Mouse (Mus musculus): Measurements from ENCODE around the gene Igfbpl1. TPM values are rescaled to one million over a fixed set of nuclear protein-coding genes. Genes with fewer than 3 reads are reported as not detected.
A peak's percentile ranks its signal among the peaks of the same experiment; 100 is the strongest.

Igfbpl1 gene
- polyA plus RNA-seq, 1 experiment from 2014 or later, result 67.0 TPM

DNA sequence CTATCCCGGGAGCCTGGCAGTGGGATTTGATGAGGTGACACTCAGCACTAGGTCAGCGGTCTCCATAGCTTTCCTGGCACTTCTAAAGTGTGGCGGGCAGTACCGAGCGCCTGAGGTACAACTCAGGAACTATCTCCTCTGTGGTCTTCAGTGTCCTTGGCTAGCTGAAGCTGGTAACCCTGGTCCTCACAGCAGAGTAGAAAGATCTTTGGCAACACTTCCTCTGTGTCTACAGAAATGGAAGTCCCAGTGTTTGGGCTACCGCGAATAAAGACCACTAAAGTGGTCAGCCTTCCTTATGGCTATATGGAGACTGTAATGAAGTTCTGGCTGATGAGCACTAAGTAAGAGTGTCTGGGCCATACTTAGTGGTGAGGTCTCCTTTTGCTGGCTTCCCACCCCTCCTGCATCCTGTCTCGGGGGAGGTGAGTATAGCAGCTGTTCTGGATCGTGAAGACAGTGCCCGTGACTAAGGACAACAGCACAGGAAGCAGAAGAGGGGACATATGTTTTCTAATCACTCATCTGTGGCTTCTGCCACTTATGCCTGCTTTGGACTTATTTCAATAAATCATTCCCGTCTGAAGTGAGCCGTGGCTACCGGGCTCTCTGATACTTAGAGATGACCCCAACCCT lies 38.2 kb downstream of the Igfbpl1 start:
- no peak overlapping the region for H3K4me2 ChIP-seq
- 70% methylated on average over 13 of the region's 13 CpGs for WGBS
- peaks cover 23% of the 10 kb centered on the region for H3K4me1 ChIP-seq (replicated peaks)
- H3K9me3 ChIP-seq, result no peaks in the 10 kb centered on the region
- 0 out of 2 replicates have a peak, but pooled peaks cover 6% of the 10 kb centered on the region for H3K27me3 ChIP-seq
- H3K27ac ChIP-seq, result peak overlapping the region; percentile 18; the same call in 1 of the 2 replicates
- no peak overlapping the region for H3K4me3 ChIP-seq
- H3K36me3 ChIP-seq, result no peaks in the 10 kb centered on the region
- H3K9ac ChIP-seq, result no peak overlapping the region
- ATAC-seq (ENCODE audit: low FRiP score), result 0 out of 2 replicates have a peak, but pooled peaks have one; percentile 5

DNA sequence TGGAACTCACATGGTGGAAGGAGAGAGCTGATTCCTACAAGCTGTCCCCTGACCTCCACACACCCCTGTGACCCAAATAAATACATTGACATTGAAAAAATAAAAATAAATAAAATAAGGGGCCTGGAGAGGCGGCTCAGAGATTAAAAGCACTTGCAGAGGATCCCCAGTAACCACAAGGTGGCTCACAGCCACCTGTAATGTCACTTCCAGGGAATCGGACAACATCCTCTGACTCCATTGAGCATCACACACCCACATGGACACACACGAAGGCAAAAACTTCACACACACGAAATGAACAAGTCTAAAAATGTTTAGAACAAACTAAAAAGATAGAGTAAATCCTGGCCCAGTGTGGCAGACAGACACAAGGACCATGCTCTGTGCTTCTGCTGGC lies 40.0 kb downstream of the Igfbpl1 start:
- ATAC-seq (ENCODE audit: low FRiP score), result no peak
- H3K4me1 ChIP-seq (replicated peaks), result peaks cover 23% of the 10 kb centered on the region
- no peaks in the 10 kb centered on the region for H3K9me3 ChIP-seq
- H3K4me2 ChIP-seq, result no peak overlapping the region
- no peak overlapping the region for H3K4me3 ChIP-seq
- 61% methylated on average over 4 of the region's 4 CpGs for WGBS
- H3K36me3 ChIP-seq, result no peaks in the 10 kb centered on the region
- no peak overlapping the region for H3K27ac ChIP-seq
- 0 out of 2 replicates have a peak, but pooled peaks cover 6% of the 10 kb centered on the region for H3K27me3 ChIP-seq
- no peak overlapping the region for H3K9ac ChIP-seq

DNA sequence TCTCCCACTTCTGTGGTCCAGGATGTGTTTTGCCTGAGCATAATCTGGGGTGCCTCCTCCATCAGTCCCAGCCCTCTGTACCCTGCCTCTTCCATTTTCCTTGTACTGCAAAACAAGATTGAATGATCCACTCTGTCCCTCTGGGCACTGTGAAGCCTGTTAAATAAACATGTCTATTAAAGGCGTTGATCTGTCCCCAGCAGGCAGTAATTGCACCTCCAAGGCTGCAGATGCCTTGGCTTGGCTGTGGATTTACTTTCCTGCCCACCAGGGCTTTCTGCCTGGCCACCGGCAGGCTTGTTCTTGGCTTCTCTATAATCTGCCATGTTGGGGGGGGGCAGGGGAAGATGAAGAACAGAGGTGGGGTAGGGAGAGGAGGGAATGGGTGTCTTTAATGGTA lies 40.8 kb downstream of the Igfbpl1 start:
- no peaks in the 10 kb centered on the region for H3K36me3 ChIP-seq
- 0 out of 2 replicates have a peak, but pooled peaks cover 6% of the 10 kb centered on the region for H3K27me3 ChIP-seq
- H3K4me1 ChIP-seq (replicated peaks), result peaks cover 23% of the 10 kb centered on the region
- WGBS, result 17% methylated on average over 2 of the region's 2 CpGs
- no peak overlapping the region for H3K4me3 ChIP-seq
- H3K9me3 ChIP-seq, result no peaks in the 10 kb centered on the region
- H3K27ac ChIP-seq, result no peak overlapping the region
- no peak overlapping the region for H3K9ac ChIP-seq
- H3K4me2 ChIP-seq, result no peak overlapping the region
- ATAC-seq (ENCODE audit: low FRiP score), result no peak

DNA sequence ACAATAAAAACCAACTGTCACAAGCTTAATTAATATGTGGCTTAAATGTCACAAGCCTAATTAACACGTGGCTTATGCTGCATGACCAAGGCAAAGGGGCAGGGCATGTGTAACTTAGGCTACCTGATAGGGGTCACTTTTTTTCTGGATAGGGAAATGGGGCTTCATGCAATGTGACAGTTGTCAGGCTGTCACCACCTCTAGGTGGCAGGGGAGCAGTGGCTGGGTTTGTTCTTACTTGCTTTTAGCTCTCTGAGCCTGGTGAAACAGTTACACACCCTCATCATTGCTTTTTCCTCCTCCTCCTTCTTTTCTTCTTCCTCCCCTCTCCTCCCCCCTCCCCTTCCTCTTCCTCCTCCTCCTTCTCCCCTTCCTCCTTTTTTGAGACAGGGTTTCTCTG lies 43.1 kb downstream of the Igfbpl1 start:
- Histone ChIP-seq H3K27ac (no peak overlapping the region), H3K9me3 (no peaks in the 10 kb centered on the region), H3K36me3 (no peaks in the 10 kb centered on the region), H3K27me3 (0 out of 2 replicates have a peak, but pooled peaks cover 8% of the 10 kb centered on the region), H3K4me1 (replicated peaks) (peaks cover 9% of the 10 kb centered on the region), H3K4me3 (no peak overlapping the region), H3K4me2 (no peak overlapping the region), H3K9ac (no peak overlapping the region)
- 55% methylated on average over 1 of the region's 1 CpGs for WGBS
- ATAC-seq (ENCODE audit: low FRiP score), result no peak

DNA sequence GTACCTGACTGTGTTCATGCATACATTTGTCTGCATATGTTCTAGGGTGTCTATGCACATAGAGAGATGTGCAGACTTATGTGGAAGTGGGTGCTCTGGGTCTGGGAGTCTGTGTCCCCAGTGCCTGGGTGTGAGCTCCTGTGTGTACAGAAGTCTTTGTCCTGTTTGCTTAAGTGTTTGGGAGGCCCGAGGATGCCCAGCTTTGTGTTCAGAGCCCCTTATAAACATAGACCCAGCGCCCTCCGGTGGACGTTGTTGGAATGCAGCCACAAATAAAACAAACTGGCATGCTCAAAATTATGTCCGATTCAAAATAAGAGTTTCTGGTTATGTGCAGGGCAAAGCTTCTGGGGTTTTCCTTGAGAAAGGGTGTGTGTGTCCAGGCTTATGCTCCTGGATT lies 55.1 kb downstream of the Igfbpl1 start:
- no peaks in the 10 kb centered on the region for H3K9me3 ChIP-seq
- H3K4me3 ChIP-seq, result no peak overlapping the region
- H3K4me1 ChIP-seq (replicated peaks), result peaks cover 52% of the 10 kb centered on the region
- H3K9ac ChIP-seq, result peak overlapping the region; percentile 36; the same call in 1 of the 2 replicates
- ATAC-seq (ENCODE audit: low FRiP score), result peak; percentile 69
- H3K27me3 ChIP-seq, result peaks cover 20% of the 10 kb centered on the region
- peak overlapping the region; percentile 71; the same call in 1 of the 2 replicates for H3K27ac ChIP-seq
- H3K36me3 ChIP-seq, result no peaks in the 10 kb centered on the region
- 7% methylated on average over 5 of the region's 5 CpGs for WGBS
- no peak overlapping the region for H3K4me2 ChIP-seq

DNA sequence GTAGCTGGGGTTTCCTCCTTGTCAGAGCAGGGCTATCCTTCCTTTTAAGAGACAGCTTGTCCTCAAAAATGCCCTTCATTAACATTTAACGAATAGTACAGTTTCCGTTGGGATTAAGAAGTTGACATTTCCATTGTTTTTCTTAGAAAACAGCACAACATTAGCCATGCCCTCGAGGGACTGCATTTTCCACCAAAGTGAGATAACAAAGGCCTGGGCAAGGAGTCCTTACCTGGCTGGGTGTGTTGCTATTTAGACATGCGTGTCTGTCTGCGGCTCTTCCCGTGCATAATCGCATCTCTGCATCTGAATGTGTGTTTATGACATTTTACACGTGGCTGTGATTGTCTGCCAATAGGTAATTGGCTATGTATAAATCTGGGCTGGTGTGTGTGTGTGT lies 55.5 kb downstream of the Igfbpl1 start:
- H3K4me2 ChIP-seq, result no peak overlapping the region
- 0 out of 2 replicates have a peak overlapping the region, but pooled peaks have one; percentile 36 for H3K9ac ChIP-seq
- H3K27ac ChIP-seq, result peak overlapping the region; percentile 71

DNA sequence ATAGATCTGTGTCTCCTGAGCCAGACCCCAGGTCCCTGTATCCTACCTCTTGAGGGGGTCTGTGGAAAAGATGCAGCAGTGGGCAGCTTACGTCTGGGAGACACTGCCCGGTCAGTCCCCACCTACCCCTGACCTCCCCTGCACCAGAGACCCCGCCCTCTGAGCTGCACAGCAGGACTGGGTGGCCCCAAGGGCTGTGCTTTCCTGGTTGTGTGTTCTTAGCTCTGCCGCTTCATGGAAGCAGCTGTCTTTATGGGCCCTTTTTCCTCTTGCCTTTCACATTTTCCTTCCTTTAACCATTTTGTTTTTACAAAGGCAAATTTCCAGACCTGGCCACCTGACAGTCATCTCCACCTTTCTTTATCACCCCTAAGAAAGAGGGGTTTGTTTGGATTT lies 56.1 kb downstream of the Igfbpl1 start:
- no peak overlapping the region for H3K4me3 ChIP-seq
- H3K9me3 ChIP-seq, result no peaks in the 10 kb centered on the region
- H3K4me1 ChIP-seq (replicated peaks), result peaks cover 62% of the 10 kb centered on the region
- peak overlapping the region; percentile 57 for H3K9ac ChIP-seq
- no peak for ATAC-seq (ENCODE audit: low FRiP score)
- peaks cover 20% of the 10 kb centered on the region for H3K27me3 ChIP-seq
- no peaks in the 10 kb centered on the region for H3K36me3 ChIP-seq
- no peak overlapping the region for H3K4me2 ChIP-seq
- peak overlapping the region; percentile 71 for H3K27ac ChIP-seq
- 5% methylated on average over 4 of the region's 4 CpGs for WGBS

More for the DNA sequence above, 55.5 kb downstream of the Igfbpl1 start:
- H3K36me3 ChIP-seq, result no peaks in the 10 kb centered on the region
- H3K27me3 ChIP-seq, result peaks cover 20% of the 10 kb centered on the region
- H3K4me3 ChIP-seq, result no peak overlapping the region
- WGBS, result 10% methylated on average over 8 of the region's 8 CpGs
- peaks cover 57% of the 10 kb centered on the region for H3K4me1 ChIP-seq (replicated peaks)
- H3K9me3 ChIP-seq, result no peaks in the 10 kb centered on the region
- peak; percentile 30; the same call in 1 of the 2 replicates for ATAC-seq (ENCODE audit: low FRiP score)

DNA sequence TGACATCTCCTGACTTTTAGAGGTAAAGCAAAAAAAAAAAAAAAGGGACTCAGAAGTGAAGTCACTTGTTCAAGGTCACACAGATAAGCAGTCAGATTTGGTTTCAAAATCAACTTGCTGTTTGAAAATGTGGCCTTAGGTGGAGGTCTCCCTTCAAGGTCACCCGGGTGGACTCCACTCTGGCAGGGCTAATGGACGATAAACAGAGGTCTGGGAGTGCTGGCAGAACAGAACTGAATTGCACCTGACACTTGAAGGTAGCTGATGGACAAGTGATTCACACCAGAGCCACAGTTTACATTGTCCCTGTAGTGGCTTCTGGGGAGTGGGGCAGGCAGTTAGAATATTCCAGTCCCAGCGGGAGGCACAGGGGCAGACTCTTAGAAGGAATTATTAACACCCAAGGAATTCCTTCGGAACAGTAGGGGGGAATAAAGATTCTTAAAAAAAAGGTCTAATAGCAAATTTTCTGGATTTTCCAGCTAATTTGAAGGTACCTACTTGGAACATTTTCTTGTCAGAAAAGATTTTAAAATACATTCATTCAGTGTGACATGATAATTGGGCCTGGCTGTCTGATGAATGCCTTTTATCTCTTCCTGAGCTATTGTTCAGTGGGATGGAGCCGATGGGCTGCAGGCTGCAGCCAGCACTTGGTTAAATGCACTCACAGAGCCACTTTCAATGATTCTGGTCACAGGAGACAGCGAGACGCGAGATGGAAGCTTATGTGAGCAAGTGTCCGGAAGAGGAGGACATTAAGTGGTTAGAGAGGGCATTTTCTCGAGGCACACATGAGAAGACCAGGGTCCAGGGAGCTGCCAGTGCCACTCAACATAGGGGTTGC lies 56.7 kb downstream of the Igfbpl1 start:
- no peak for ATAC-seq (ENCODE audit: low FRiP score)
- peak overlapping the region; percentile 71 for H3K27ac ChIP-seq
- H3K4me3 ChIP-seq, result no peak overlapping the region
- peak overlapping the region; percentile 57 for H3K9ac ChIP-seq
- no peak overlapping the region for H3K4me2 ChIP-seq
- peaks cover 68% of the 10 kb centered on the region for H3K4me1 ChIP-seq (replicated peaks)
- H3K36me3 ChIP-seq, result no peaks in the 10 kb centered on the region
- 6% methylated on average over 10 of the region's 10 CpGs for WGBS
- H3K9me3 ChIP-seq, result no peaks in the 10 kb centered on the region
- H3K27me3 ChIP-seq, result peaks cover 20% of the 10 kb centered on the region

DNA sequence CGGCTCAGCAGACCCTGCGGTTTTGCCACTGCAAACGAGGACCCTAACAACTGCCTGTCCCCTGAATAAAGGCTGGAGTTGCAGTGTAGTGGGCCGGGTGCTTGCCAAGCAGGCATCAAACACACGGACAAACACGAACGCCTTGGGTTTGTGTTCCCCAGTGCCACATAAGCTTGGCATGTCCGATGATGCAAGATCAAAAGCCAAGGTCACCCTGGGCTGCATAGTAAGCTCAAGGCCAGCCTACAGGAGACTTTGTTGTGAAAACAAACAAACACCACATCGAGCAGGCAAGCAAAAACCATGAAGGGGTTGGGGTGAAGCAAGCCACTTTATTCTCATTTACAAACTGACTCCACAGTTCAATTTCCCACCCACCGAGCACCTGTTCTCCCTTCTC lies 57.6 kb downstream of the Igfbpl1 start:
- Histone ChIP-seq H3K4me1 (replicated peaks) (peaks cover 77% of the 10 kb centered on the region), H3K27me3 (peaks cover 20% of the 10 kb centered on the region), H3K27ac (no peak overlapping the region), H3K36me3 (no peaks in the 10 kb centered on the region), H3K4me3 (no peak overlapping the region), H3K4me2 (no peak overlapping the region), H3K9ac (peak overlapping the region; percentile 13; the same call in 1 of the 2 replicates), H3K9me3 (no peaks in the 10 kb centered on the region)
- WGBS, result 37% methylated on average over 10 of the region's 10 CpGs
- no peak for ATAC-seq (ENCODE audit: low FRiP score)

DNA sequence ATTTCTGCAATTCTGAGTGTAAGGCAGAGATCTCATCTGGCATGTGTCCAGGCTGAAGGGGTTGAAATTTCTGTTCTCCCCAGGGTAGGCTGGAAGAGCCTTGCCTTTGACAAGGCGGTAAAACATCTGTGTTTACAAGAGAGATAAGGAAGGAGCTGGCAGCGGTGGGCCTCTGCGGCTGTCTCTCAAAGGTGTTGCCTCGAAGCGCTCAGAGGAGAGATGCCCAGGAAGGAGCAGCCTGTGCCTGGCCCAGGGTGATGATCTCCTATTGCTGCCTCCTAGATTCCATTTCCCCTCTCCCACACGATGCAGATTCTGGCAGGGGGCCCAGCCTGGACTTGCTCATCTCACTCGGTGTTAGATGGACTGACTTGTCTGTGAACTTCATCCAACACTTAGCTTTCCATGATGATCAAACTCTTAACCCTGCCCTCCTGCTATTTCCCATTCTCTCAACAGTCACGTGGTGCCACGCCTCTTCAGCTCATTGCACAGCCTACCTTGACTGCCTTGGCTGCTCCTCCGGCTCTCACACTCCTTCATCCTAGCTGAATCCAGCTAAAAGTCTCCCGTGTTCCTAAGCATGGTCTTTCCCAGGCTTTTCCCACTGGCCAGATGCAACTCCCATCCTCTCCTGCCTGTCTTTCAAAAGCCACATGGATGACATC lies 58.7 kb downstream of the Igfbpl1 start:
- 61% methylated on average over 11 of the region's 11 CpGs for WGBS
- Histone ChIP-seq H3K9ac (peak overlapping the region; percentile 30; the same call in 1 of the 2 replicates), H3K4me2 (no peak overlapping the region), H3K27me3 (peaks cover 20% of the 10 kb centered on the region), H3K27ac (no peak overlapping the region), H3K4me1 (replicated peaks) (peaks cover 88% of the 10 kb centered on the region), H3K4me3 (no peak overlapping the region), H3K36me3 (no peaks in the 10 kb centered on the region), H3K9me3 (no peaks in the 10 kb centered on the region)
- ATAC-seq (ENCODE audit: low FRiP score), result no peak

DNA sequence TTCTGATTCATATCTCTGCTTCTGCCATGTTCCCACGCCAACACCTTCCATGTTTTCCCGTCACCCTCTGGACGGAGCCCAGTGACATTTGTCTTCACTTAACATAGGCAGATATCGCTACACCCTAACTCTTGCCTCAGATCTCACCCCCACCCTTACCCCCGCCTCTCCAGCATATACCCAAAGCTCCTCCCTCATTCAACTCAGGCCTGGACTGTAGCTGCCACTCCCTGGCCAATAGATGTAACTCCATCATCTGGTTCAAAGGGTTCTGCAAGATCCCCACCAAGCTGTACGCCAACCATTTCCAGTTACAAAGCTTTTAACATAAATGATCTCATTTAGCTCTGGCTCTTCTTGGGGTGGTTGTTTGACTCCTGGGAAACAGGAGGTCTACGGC lies 59.9 kb downstream of the Igfbpl1 start:
- Histone ChIP-seq H3K4me3 (no peak overlapping the region), H3K4me2 (no peak overlapping the region), H3K27ac (peak overlapping the region; percentile 12; the same call in 1 of the 2 replicates), H3K9ac (no peak overlapping the region), H3K27me3 (peaks cover 13% of the 10 kb centered on the region), H3K9me3 (no peaks in the 10 kb centered on the region), H3K4me1 (replicated peaks) (peaks cover 93% of the 10 kb centered on the region), H3K36me3 (no peaks in the 10 kb centered on the region)
- 81% methylated on average over 7 of the region's 7 CpGs for WGBS
- no peak for ATAC-seq (ENCODE audit: low FRiP score)
